Mouse (Mus musculus): Measurements from ENCODE around the gene Pde7b.

Pde7b gene

DNA sequence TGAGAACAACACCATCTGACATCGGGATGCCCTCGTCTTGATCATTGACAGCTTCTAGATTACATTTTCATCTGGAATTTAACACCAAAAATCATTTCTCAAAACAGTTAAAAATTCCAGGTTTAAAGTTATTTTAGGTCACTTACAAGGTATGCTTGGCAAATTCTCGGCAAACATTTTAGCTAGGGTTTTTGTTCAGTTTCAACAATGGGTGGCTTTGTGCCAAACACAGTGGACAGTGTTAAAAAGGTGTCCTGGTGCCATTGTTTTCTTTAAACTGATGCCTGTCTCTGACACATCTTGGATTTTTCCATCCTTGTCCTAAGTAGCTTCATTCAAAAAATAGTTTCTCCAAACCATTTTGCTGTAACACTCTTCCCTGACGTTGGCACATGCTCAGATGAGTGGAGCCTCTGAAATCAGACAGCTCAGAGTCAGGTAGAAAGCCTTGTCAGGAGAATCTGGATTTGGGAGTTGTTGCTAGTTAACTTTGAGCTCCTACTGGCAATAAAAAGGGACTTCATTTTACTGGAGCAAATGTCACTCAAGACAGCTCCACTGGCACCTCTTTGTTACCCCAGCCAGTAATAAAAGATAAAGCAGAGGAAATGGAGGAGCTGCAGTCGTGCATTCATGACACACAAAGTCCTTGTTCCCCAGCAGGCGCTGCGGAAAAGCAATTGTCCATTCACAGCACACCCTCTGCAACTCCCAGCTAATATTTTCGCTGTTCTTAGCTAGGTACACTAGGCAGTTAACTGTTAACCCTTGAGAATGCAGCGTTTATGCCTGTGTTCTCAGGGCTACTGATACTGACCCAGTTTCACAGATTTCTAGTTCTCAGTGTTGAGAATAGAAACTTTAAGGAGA lies 2.0 kb downstream of the Pde7b start:
- DNase-seq (ENCODE audit: low spot score) = no peak

DNA sequence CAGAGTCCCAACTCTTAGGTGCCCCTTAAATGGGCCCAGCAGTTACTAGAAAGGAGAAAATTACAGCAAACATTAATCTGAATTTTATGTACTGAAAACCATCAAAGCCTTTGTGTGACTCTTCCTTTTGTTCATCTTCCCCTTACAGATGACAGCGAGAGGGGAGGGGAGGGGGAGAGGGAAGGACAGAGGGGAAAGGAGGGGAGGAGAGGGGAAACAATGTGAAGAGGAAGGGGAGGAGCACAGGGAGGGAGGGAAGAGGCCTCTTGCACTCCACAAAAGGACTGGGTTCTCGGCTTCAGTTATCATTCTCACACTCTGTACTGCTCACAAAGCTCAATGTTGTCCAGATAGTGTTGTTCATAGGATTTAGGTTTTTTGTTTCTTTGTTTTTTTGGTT lies 5.7 kb downstream of the Pde7b start:
- DNase-seq (ENCODE audit: low spot score) = no peak

DNA sequence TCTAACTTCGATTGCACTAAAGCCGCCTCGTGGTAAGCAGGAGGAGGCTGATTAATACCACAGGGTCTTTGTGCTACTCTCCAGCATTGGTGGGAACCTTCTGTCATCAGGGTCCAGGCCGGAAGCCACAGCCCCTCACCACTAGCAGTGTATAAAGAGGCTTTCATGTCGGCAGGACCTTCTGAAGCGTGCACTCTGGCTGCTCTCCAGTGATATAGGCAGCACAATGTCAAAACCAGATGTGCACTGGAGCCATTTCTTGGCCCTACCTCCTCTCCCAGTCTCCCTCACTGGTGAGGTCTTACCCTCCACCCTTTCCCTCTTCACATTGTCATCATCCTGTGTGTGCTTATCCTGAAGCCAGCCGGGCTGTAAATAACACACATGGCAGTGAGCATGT lies 24.2 kb downstream of the Pde7b start:
- DNase-seq (ENCODE audit: low spot score) = no peak

DNA sequence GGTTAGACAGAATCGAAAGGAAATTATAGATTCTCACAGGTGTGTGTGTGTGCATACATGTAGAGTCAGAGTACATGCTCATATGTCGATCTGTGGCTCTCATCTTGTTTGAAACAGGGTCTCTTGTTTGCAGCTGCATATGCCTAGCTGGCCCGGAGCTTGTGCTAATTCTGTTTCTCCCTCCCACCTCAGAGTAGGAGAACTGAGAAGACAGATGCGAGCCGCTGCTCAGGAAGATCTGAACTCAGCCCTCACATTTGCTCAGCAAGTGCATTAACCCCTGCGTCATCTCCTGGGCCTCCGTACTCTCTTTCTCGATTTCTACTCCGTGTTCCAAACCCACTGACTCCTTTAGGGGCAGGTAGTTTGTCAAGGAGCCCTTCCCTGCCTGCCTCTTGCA lies 25.0 kb downstream of the Pde7b start:
- no peak for DNase-seq (ENCODE audit: low spot score)

- DNase-seq (ENCODE audit: low spot score) = no peak
These were observed 29.2 kb downstream of the Pde7b start for GRCm38 (mm10) chr10:20695637-20696036.

DNA sequence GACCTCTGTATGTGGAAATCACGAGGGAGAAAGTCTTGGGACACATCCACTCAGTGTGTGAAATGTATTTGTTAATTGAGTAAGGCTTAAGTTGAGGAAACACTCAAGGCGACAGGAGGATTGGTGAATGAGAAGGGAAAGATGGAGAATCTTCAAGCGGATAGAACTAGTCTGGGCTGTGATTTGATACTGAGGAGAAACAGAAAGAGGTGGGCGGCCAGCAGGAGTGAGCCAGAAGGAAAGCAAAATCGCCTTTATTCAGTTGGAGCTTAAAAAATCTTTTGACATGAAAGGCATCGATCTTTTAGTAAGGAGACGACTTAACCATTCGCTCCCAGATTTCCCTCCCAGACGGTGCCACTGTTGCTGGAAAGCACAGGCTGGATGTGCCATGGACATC lies 34.9 kb downstream of the Pde7b start:
- DNase-seq (ENCODE audit: low spot score) = no peak

DNA sequence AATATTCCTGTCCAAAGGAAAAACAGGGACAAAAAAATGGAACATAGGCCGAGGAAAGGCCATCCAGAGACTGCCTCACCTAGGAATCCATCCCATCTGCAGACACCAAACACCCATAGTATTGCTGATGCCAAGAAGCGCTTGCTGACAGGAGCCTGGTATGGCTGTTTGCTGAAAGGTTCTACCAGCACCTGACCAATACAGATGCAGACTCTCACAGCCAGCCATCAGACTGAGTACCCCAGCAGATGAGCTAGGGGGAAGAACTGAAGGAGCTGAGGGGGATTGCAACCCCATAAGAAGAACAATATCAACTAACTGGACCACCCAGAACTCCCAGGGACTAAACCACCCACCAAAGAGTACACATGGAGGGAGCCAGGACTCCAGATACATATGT lies 40.7 kb downstream of the Pde7b start:
- no peak for DNase-seq (ENCODE audit: low spot score)

DNA sequence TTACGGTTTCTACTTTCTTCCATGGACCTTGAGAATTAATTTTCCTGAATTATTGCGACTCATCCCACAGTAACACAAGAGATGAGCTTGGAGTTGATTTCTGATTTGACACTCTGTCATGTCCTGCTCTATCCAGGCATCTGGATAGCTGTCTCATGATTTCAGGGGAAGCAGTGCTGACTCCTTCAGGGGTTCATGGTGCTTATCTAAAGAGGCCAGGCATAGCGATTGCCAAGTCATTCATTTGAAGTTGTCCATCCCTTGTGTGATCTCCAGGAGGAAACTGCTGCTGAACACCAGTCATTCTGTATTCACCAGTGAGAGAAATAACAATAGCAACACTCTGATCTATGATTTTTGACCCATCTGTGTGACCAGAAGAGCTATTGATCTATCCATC lies 43.9 kb downstream of the Pde7b start:
- peak; percentile 4 for DNase-seq (ENCODE audit: low spot score)

DNA sequence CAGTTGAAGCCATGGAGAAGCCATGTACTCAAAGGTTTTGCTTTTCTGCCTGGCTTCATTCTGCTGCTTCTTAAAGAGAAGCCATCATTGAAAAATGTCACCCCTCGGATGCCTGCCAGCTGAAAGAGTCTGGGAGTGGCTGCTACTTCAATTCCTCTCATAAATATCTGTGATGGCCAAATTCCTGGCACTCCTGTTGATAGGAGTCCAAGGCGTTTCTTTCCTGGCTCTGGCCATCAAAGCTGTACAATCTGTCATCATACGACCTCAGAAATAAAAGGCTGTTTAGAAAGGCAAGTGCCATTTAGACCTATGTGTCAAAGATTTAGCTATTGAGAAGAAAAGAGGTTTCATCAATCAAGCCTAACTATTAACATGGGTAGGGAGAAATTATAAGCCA lies 49.6 kb downstream of the Pde7b start:
- DNase-seq (ENCODE audit: low spot score) = no peak

DNA sequence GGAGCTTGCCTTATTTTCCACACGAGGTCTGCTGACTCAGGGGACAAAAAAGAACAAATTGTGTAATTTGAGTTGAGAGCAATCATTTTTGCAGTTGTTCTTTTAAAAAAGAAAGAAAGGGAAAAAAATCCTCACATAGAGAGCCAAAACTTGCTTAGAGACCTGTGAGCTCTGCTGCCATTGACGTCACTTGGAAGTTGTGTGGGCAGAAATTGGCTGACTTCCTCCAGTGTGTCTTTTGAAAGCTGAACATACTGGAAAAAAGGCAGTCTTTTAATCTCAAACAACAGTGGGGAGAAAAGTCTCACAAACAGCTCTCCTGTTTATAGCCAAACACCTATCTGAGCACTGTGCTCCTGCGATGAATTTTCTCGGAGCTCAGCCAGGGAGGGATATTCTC lies 51.1 kb downstream of the Pde7b start:
- no peak for DNase-seq (ENCODE audit: low spot score)

DNA sequence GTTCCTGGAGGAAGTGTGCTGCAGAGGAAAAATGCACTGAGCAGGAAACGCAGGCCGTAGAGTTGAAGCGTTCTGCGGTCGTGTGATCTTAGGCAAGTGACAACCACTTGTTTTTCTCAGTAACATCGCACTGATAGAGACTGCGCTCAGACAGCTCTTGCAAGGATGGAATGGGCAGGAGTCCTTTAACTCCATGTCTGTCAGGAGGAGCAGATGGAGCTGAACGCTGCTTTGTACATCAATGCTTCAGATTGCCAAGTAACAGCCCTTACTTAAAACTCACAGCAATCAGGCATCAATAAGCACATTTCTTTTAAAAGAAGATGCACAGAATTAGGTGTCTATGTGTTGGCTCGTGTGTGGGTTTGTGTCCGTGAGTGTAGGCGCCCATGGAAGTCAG lies 52.3 kb downstream of the Pde7b start:
- DNase-seq (ENCODE audit: low spot score) = no peak

DNA sequence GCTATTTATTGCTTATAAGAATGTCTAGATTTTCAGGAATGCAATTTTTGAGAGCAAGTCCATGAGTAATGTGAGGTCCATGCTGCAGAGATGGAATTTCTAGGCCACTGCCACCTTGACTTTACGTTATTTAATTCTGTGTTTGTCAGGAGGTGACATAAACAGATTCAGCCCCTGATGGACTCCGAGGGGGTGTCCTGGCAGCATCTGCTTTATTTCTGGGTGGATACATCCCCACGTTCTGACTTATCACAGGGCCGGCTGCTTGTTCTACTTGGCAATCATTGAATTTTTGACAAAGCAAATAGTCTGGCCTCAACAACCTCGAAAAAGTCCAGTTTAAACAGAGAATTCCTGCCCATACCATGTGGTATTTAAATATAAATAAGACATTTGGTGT lies 53.3 kb downstream of the Pde7b start:
- no peak for DNase-seq (ENCODE audit: low spot score)

DNA sequence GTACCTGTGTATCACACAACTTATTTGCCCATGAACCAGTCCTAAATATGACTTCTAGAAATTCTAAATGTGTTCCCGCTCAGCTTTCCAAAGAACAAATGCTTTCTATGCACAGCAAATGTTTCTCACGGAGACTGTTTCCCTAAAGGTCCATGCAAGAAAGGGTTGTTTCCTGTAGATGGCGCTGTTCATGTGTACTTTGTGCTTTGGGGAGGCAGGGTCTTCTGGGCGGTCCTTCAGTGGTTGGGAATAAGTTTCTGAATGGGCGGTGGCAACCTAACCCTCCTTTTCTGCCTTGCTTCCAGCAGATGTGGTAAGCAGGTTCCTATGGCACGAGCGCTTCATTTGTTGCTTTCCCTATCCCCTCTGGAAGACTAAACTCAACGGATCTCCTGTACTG lies 54.3 kb downstream of the Pde7b start:
- DNase-seq (ENCODE audit: low spot score) = no peak

DNA sequence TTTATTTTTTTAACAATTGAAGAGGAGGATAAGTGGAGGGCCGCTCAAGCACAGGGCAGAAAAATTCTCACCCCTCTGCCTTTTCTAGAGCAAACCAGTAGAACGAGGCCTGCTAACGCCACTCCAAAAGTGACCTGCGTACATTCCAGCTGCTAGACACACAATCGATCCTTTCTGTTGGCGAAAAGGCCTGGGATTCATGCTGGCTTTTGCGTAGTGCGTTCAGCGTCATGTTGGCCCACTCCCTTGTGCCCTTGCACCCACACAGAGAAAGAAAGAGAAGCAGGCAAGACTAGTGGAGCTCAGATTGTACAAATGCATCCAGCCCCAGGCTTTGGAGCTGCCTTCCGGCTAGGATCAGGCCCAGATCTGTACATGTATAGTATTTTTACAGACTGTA lies 55.4 kb downstream of the Pde7b start:
- no peak for DNase-seq (ENCODE audit: low spot score)

DNA sequence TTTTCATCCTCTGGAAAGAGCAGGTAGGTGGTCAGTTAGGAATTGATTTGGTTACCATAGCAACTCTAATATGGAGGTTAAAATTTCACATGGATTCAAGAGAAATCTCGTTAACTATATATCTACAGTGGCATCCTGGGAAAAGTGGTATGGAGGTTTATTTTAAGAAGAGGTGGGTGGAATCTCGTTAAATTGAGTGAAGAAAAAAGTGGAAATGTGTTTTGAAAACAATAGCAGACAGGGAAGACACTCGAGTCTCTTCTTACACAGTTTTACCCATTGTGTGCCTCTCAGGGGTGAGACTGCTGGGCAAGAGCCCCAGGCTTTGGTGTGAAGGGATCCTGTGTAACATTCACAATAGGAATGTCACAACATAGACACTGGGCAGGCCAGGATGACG lies 56.3 kb downstream of the Pde7b start:
- no peak for DNase-seq (ENCODE audit: low spot score)

DNA sequence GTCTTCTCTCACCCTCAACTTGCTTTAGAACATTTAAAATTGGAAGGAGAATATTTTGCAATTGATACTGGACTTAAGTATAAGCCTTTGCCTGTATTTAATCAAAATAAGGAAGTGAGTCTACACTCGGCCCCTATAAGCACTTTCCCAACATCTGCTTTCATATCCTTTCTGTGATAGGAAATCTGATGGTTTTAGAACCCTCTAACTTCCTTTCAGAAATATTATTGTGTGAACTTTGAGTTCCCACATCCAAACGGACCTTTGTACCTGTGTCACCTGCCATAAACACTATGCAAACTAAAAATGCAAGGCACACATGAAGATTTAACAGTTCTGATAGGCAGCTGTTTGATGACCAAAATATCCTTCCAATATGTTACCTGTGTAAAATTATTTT lies 58.2 kb downstream of the Pde7b start:
- DNase-seq (ENCODE audit: low spot score) = no peak

DNA sequence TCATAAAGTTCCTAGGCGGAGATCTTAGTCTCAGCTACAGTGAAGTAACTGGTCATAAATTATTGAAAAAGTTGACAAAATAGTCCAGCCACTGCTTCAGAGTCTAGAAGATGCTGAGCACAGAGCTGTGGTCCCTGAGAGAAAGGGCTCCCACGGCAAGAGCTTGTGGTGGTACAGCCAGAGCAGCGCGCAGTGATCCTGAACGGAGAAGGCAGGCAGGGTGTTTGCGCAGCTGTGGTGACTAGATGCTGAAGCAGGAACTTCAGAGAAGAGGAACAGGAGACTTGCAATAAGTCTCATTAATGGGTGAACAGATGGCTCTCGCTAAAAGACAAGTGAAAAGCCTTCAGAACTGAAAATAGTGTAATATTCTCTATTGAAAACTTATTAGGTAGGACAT lies 61.9 kb downstream of the Pde7b start:
- no peak for DNase-seq (ENCODE audit: low spot score)

DNA sequence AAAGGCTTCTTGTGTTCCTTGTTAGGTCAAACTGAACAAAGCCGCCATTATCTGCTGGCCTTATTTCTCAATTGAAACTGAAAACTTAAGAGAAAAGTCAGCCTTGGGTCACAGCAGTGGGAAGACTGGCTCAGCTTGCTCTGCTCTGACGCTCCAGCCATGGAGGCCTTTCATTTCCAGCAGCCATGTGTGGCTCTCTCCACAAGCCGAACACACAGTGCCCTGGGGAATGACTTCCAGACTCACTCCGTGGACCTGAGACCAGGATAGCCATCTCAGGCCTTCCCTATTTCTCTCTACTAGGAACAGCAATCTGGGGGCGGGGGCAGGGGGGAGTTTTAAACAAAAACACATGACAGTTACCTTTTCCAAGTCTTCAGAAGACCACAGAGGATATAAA lies 63.2 kb downstream of the Pde7b start:
- DNase-seq (ENCODE audit: low spot score) = no peak

DNA sequence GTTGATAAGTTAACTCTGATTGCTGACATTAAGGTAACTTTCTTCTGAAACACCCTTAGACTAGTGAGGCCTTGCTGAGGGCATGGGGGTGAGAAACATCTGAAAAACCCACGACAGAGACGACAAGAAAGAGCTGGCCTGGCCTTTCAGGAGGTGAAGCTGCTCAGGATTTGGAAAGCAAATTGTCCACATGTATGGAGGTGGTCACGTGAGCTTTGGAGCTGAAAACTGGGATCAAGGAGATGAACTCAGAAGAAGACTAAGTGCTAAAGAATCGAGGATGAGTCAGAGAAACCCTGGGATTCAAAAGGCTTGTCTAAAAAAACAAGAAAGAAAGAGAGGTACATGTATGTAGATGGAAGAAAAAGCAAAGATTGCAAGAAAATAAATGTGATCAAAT lies 65.2 kb downstream of the Pde7b start:
- DNase-seq (ENCODE audit: low spot score) = no peak

- DNase-seq (ENCODE audit: low spot score) = no peak
These were observed 65.6 kb downstream of the Pde7b start for GRCm38 (mm10) chr10:20659268-20659667.

- no peak for DNase-seq (ENCODE audit: low spot score)
These were observed 66.2 kb downstream of the Pde7b start for GRCm38 (mm10) chr10:20658716-20659115.

DNA sequence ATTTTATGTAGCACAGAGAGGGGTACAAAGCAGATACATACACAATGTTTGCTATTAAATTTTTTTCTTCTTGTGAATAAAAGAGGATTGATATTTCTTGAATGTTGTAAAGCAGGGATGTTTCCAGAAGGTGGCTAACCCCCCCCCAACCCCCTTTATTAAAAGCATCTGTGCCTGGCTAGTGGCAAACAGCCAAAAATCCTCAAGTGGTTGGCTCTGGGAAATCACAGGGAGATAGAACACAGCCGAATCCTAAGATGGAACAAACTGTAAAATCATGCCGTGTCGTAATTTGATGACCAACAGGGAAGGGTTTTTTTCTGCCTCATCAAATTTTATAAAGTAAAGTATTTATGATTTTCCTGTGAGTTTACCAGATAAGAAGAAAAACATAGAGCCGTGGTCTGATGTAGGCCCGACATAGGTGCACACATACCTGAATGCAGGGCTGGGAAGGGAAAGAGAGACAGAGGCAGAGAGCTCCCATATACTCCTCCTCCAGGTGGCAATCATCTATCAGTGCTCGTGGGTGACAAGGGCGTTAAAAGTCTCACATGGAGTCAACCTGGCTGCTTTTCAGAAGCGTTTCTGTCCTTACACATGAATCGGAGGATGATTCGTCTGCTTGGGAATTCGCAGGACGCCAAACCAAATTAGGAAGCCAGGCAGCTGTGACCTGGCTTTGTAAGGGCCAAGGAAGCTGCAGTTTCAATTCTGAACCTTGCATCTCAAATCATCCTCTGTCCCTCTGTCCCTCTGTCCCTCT lies 67.4 kb downstream of the Pde7b start:
- no peak for DNase-seq (ENCODE audit: low spot score)

- no peak for DNase-seq (ENCODE audit: low spot score)
These were observed 70.3 kb downstream of the Pde7b start for GRCm38 (mm10) chr10:20654590-20654989.

- no peak for DNase-seq (ENCODE audit: low spot score)
These were observed 70.7 kb downstream of the Pde7b start for GRCm38 (mm10) chr10:20654187-20654586.
